Mouse (Mus musculus) retina, embryonic 14.5 days (tissue): ENCODE measurements around the gene Trat1.

Experiments used
- DNase-seq: peaks from one replicate; pipeline ENCODE4 v3.0.0-alpha.2; 2015; ENCODE audit warnings: low spot score

The Trat1 gene

DNA sequence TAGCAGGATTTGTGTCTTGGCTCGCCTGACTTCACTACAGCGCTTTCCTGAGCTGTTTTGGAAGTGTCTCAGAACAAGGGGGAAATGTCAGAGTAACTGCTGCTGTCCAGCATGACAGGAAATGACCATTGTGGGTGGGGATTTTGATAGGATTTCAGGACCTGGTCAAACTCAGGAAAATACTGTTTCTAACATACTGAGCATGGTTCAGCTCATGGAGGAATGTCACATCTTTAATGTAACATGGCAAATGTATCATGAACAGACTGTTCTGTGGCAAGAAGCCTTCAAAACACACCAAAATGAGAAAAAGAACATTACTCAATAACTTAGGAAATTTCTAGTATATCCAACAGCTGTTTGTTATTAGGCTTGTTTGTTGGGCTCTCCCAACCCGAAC is 52.1 kb downstream of the Trat1 start:
- no peak for DNase-seq

DNA sequence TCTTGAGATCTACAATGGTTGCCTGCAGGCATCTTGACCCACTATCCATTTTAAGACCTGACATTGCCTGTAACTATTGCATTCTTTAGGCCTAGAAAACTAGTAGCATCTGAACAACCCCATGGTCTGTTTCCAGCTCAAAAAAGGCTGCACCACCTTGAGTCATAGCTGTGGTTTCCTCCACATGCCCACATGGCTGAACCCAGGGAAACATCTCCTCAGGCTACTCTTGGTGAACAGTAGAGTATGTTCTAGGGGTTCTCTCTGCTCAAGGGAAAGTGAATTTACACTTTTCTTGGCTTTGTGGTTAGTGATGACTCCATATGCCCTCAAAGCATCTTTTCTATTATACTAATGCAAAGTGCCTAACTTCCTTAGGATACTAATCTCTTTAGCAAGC is 55.5 kb downstream of the Trat1 start:
- no peak for DNase-seq

DNA sequence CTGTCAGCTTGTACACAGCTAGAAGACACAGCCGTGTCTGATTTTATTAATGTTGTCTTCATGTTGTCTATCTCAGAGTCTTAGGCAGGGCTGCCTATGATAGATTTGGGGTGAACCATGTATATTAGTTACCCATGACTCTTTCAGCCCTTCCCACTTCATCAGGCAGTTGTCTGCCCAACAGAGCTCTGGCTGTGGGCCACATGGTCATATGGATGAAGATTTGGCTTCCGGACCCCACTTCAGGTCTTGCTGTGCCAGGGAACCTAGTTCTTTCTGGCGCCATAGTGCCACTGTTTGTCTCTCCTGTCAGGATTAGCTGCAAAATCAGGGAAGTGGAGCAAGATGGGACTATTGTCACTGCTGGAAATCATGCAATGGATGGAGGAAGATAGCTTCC is 69.9 kb downstream of the Trat1 start:
- no peak for DNase-seq
